Mouse (Mus musculus) CH12.LX (cell line): Measurements from ENCODE around the gene Pdcd4. TPM values are rescaled to one million over a fixed set of nuclear protein-coding genes. Genes with fewer than 3 reads are reported as not detected.

ENCODE experiments used
- DNase-seq: peaks from one replicate; pipeline ENCODE4 v3.0.0-alpha.2; 2013; ENCODE audit errors: extremely low read depth
- H3K27ac ChIP-seq: 2 replicates; pipeline ENCODE4 v1.5.1; 2012; ENCODE audit warnings: low read depth, mild to moderate bottlenecking, control low read depth, moderate library complexity; ENCODE audit not compliant: insufficient read depth
- H3K27me3 ChIP-seq: replicated peaks from 2 replicates; pipeline ENCODE3; 2012; ENCODE audit warnings: inconsistent platforms
- H3K36me3 ChIP-seq, 2 experiments: replicated peaks in 1 of 2; 2 replicates each; pipeline versions ENCODE3 to v1.6.1; 2012; ENCODE audit warnings: inconsistent platforms in 1 of 2, low read length in 1 of 2, mild to moderate bottlenecking in 1 of 2, mixed read lengths in 1 of 2, moderate library complexity in 1 of 2; ENCODE audit not compliant: control insufficient read depth in 1 of 2, insufficient read depth in 1 of 2
- H3K4me1 ChIP-seq, 2 experiments: 2 replicates each; pipeline ENCODE4 v1.6.1; 2012; ENCODE audit warnings: inconsistent platforms in 1 of 2, moderate library complexity in 1 of 2; ENCODE audit not compliant: insufficient read depth in 2 of 2, control insufficient read depth in 1 of 2
- H3K4me2 ChIP-seq: 2 replicates; pipeline ENCODE4 v1.6.1; 2012; ENCODE audit warnings: low read depth, mild to moderate bottlenecking, control low read depth; ENCODE audit not compliant: poor library complexity, insufficient read depth, severe bottlenecking
- H3K4me3 ChIP-seq, 3 experiments: fragments of 150-350 bp in 1 of 3; sonication (generic) in 1 of 3; replicated peaks in 1 of 3; 2 replicates each; pipeline versions ENCODE3 to v1.5.1; 2011 to 2012; ENCODE audit warnings: low read depth in 2 of 3, low read length in 2 of 3, mild to moderate bottlenecking in 2 of 3, moderate library complexity in 2 of 3, control low read depth in 1 of 3, improper control_type of control experiment in 1 of 3, inconsistent platforms in 1 of 3, mixed read lengths in 1 of 3; ENCODE audit not compliant: poor library complexity in 1 of 3
- H3K79me2 ChIP-seq: replicated peaks from 2 replicates; pipeline ENCODE4 v1.6.1; 2012; ENCODE audit warnings: mild to moderate bottlenecking, moderate library complexity; ENCODE audit not compliant: control insufficient read depth, poor library complexity, insufficient read depth, severe bottlenecking; ENCODE audit errors: extremely low read depth
- H3K9ac ChIP-seq: 2 replicates; pipeline ENCODE4 v1.6.1; 2012; ENCODE audit warnings: low read depth, mild to moderate bottlenecking, control low read depth, moderate library complexity; ENCODE audit not compliant: insufficient read depth
- H3K9me3 ChIP-seq: replicated peaks from 2 replicates; pipeline ENCODE3; 2012; ENCODE audit warnings: low read length, inconsistent platforms, mixed read lengths
- BHLHE40 ChIP-seq: IDR thresholded peaks from 2 replicates; pipeline ENCODE4 v1.6.1; 2011; ENCODE audit warnings: mild to moderate bottlenecking, low read depth, low read length, improper control_type of control experiment
- CHD2 ChIP-seq: IDR thresholded peaks from 2 replicates; pipeline ENCODE4 v1.6.1; 2011; ENCODE audit warnings: low read length, improper control_type of control experiment
- ELF1 ChIP-seq: IDR thresholded peaks from 2 replicates; pipeline ENCODE4 v1.6.1; 2014; ENCODE audit warnings: low read depth, mild to moderate bottlenecking, inconsistent platforms, low read length, improper control_type of control experiment
- HCFC1 ChIP-seq: IDR thresholded peaks from 2 replicates; pipeline ENCODE4 v1.6.1; 2012; ENCODE audit warnings: low read depth, mild to moderate bottlenecking, inconsistent platforms, low read length, improper control_type of control experiment
- IRF4 ChIP-seq: IDR thresholded peaks from 2 replicates; pipeline ENCODE4 v1.6.1; 2014; ENCODE audit warnings: low read depth, mild to moderate bottlenecking, inconsistent platforms, low read length, improper control_type of control experiment
- KAT2A ChIP-seq: IDR thresholded peaks from 2 replicates; pipeline ENCODE4 v1.6.1; 2012; ENCODE audit warnings: low read length, improper control_type of control experiment, inconsistent platforms; ENCODE audit not compliant: insufficient replicate concordance
- MAX ChIP-seq: IDR thresholded peaks from 2 replicates; pipeline ENCODE4 v1.6.1; 2011; ENCODE audit warnings: low read length, improper control_type of control experiment
- MAZ ChIP-seq: IDR thresholded peaks from 2 replicates; pipeline ENCODE4 v1.6.1; 2012; ENCODE audit warnings: low read depth, mild to moderate bottlenecking, inconsistent platforms, low read length, improper control_type of control experiment, moderate library complexity
- MXI1 ChIP-seq: IDR thresholded peaks from 2 replicates; pipeline ENCODE4 v1.6.1; 2011; ENCODE audit warnings: mild to moderate bottlenecking, low read depth, low read length, improper control_type of control experiment
- NELFE ChIP-seq: IDR thresholded peaks from 2 replicates; pipeline ENCODE4 v1.6.1; 2011; ENCODE audit warnings: low read depth, low read length, improper control_type of control experiment
- PAX5 ChIP-seq: IDR thresholded peaks from 2 replicates; pipeline ENCODE4 v1.6.1; 2012; ENCODE audit warnings: low read length, inconsistent platforms, mixed read lengths
- POLR2A ChIP-seq: IDR thresholded peaks from 2 replicates; pipeline ENCODE4 v1.6.1; 2011; ENCODE audit warnings: low read depth, mild to moderate bottlenecking, improper control_type of control experiment, low read length
- SMC3 ChIP-seq: IDR thresholded peaks from 2 replicates; pipeline ENCODE4 v1.6.1; 2011; ENCODE audit warnings: low read depth, low read length, improper control_type of control experiment
- TBP ChIP-seq: conservative IDR thresholded peaks from 2 replicates; pipeline ENCODE4 v1.6.1; 2011; ENCODE audit warnings: low read depth, low read length, improper control_type of control experiment
- TCF12 ChIP-seq: IDR thresholded peaks from 2 replicates; pipeline ENCODE4 v1.6.1; 2014; ENCODE audit warnings: low read depth, mild to moderate bottlenecking, inconsistent platforms, low read length, improper control_type of control experiment
- USF2 ChIP-seq: conservative IDR thresholded peaks from 2 replicates; pipeline ENCODE4 v1.6.1; 2011; ENCODE audit warnings: low read depth, low read length, improper control_type of control experiment
- ZKSCAN1 ChIP-seq: IDR thresholded peaks from 2 replicates; pipeline ENCODE4 v1.6.1; 2012; ENCODE audit warnings: low read depth, inconsistent platforms, low read length, improper control_type of control experiment, borderline replicate concordance
- ZNF384 ChIP-seq: IDR thresholded peaks from 2 replicates; pipeline ENCODE4 v1.6.1; 2012; ENCODE audit warnings: low read depth, low read length, improper control_type of control experiment, inconsistent platforms
- dilution Hi-C: fragments of 300-500 bp; cut with MboI; formaldehyde crosslinking; loops from 2 replicates; pipeline ENCODE4 v1.14.3; 2020; ENCODE audit warnings: low sequenced_read_pairs; ENCODE audit not compliant: extremely low pct_unique_long_range_greater_than_20kb, extremely low pct_ligation_motif_present
- in situ Hi-C: fragments of 300-500 bp; cut with MboI; formaldehyde crosslinking; loops from 3 replicates; pipeline ENCODE4 v1.14.3; 2019; ENCODE audit warnings: low sequenced_read_pairs, low pct_ligation_motif_present, low pct_unique_long_range_greater_than_20kb, mixed read lengths
- polyA plus RNA-seq: library from polyadenylated mRNA; unstranded; fragments of >175 nt; gene quantifications from 2 replicates; pipeline ENCODE4 v1.2.1, GENCODE M21; 2012; ENCODE audit warnings: low read depth; ENCODE audit not compliant: insufficient read length
- total RNA-seq, 2 experiments: library from RNA; depleted of rRNA; stranded (reverse); fragments of 300-350 nt in 1 of 2; fragments of >200 nt in 1 of 2; gene quantifications; 2 replicates each; pipeline ENCODE4 v1.2.3; 2012 to 2014

The Pdcd4 gene
- total and polyA plus RNA-seq, 3 experiments = 24.4 to 39.0 (median 26.3) TPM

DNA sequence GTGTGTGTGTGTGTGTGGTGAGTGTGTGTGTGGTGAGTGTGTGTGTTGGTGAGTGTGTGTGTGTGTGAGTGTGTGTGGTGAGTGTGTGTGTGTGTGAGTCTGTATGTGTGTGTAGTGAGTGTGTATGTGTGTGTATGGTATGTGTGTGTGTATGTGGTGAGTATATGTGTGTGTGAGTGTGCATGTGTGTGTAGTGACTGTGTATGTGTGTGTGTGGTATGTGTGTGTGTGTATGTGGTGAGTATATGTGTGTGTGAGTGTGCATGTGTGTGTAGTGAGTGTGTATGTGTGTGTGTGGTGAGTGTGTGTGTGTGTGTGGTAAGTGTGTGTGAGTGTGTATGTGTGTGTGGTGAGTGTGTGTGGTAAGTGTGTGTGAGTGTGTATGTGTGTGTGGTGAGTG is 24.8 kb upstream of the Pdcd4 start:
- dilution Hi-C loops = no loop called here
- TF ChIP-seq MXI1 = no peak
- TF ChIP-seq IRF4 = no peak
- TF ChIP-seq ELF1 = no peak
- DNase-seq = no peak
- Histone ChIP-seq H3K36me3 (peaks cover 4 to 16% of the 10 kb centered on the region in 2 experiments), H3K4me2 (no peak overlapping the region), H3K9ac (no peak overlapping the region), H3K27me3 (no peaks in the 10 kb centered on the region), H3K27ac (0 out of 2 replicates have a peak overlapping the region, but pooled peaks have one; percentile 12), H3K4me3 (peak overlapping the region in 1 of 3 experiments; percentile 33), H3K4me1 (peaks cover 44 to 52% of the 10 kb centered on the region in 2 experiments), H3K79me2 (no peaks in the 10 kb centered on the region), H3K9me3 (no peaks in the 10 kb centered on the region)
- in situ Hi-C loops = no loop called here

DNA sequence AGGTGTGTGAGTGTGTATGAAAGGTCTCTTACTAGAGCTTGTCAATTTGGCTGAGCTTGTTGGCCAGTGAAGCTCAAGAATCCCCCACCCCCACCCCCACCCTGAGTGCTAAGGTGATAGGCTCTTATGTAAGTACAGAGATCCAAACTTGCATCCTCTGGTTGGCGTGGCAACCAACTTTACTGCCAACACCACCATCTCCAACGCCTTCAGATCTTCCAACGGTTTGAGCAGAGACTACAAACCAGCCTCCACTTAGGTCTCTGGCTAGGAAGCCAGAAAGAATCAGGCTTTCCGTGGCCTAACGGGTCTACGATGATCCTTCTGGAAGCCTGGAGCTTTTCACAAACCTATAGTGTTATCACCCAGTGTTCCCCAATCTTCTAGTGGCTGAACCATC is 23.9 kb upstream of the Pdcd4 start:
- H3K79me2 ChIP-seq = no peaks in the 10 kb centered on the region
- H3K4me1 ChIP-seq = peaks cover 39 to 47% of the 10 kb centered on the region in 2 experiments
- no peak overlapping the region for H3K9ac ChIP-seq
- no peak for TF ChIP-seq MAZ
- no peak for TF ChIP-seq MXI1
- no peak for TF ChIP-seq ZNF384
- no peak for TF ChIP-seq PAX5
- no peak for TF ChIP-seq POLR2A
- TF ChIP-seq MAX = no peak
- TF ChIP-seq KAT2A = no peak
- no peak for TF ChIP-seq BHLHE40
- no peak for TF ChIP-seq TCF12
- no peak for TF ChIP-seq ZKSCAN1
- TF ChIP-seq SMC3 = no peak
- no peak for TF ChIP-seq TBP
- no peak for TF ChIP-seq CHD2
- TF ChIP-seq IRF4 = no peak
- no peak for TF ChIP-seq USF2
- no peaks in the 10 kb centered on the region for H3K27me3 ChIP-seq
- peaks cover 4 to 16% of the 10 kb centered on the region in 2 experiments for H3K36me3 ChIP-seq
- no peak overlapping the region for H3K4me2 ChIP-seq
- DNase-seq = no peak
- no peak overlapping the region for H3K4me3 ChIP-seq
- dilution Hi-C loops = no loop called here
- in situ Hi-C loops = no loop called here
- H3K9me3 ChIP-seq = no peaks in the 10 kb centered on the region
- H3K27ac ChIP-seq = peak overlapping the region; percentile 100

DNA sequence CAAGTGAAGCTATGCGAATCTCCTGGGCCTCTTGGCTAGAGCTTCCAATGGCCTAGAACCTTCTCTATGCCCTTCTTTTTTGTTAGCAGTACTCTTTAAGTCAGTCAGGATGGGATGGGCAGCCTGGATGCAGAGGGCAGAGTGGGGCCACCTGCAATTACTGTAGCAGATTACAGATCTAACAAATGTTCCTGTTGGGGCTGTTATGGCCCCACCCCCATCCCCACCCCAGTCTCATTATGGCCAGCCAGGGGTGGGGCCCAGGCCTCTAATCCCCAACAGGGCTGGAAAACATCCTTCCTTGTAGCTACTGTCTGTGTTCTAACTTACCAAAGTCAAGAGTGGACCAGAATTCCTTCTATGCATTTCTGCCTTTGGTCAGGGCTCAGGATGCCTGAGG is 23.2 kb upstream of the Pdcd4 start:
- no peaks in the 10 kb centered on the region for H3K27me3 ChIP-seq
- no peak for DNase-seq
- in situ Hi-C loops (no loop called here), dilution Hi-C loops (no loop called here)
- H3K4me3 ChIP-seq = peak overlapping the region in 1 of 3 experiments; percentile 37
- peak overlapping the region; percentile 100 for H3K27ac ChIP-seq
- H3K9ac ChIP-seq = peak overlapping the region; percentile 43
- H3K36me3 ChIP-seq = peaks cover 4 to 15% of the 10 kb centered on the region in 2 experiments
- TF ChIP-seq CHD2 = no peak
- TF ChIP-seq HCFC1 = no peak
- no peak for TF ChIP-seq IRF4
- no peak for TF ChIP-seq NELFE
- H3K9me3 ChIP-seq = no peaks in the 10 kb centered on the region
- H3K4me1 ChIP-seq = peaks cover 38 to 47% of the 10 kb centered on the region in 2 experiments
- no peaks in the 10 kb centered on the region for H3K79me2 ChIP-seq
- H3K4me2 ChIP-seq = peak overlapping the region; percentile 86
